Mouse (Mus musculus): ENCODE measurements at regions not wholly inside any gene's neighbourhood (a gene's known extent, or its start where the extent isn't known, plus 50 kb on each side); places are given as distances from the start of the nearest gene placed in this dataset.

GRCm38 (mm10) chr7:71873817-71874216, 432.6 kb downstream of the Mctp2 start:
- no peak for TF ChIP-seq CTCF (IDR thresholded peaks at IDR 0.05; ENCODE audit: extremely low read depth, insufficient read length, insufficient replicate concordance, low read depth, low read length)
- no peak for TF ChIP-seq POLR2A (IDR thresholded peaks at IDR 0.05; ENCODE audit: low read depth, low read length)
